In the genomic region with DNA sequence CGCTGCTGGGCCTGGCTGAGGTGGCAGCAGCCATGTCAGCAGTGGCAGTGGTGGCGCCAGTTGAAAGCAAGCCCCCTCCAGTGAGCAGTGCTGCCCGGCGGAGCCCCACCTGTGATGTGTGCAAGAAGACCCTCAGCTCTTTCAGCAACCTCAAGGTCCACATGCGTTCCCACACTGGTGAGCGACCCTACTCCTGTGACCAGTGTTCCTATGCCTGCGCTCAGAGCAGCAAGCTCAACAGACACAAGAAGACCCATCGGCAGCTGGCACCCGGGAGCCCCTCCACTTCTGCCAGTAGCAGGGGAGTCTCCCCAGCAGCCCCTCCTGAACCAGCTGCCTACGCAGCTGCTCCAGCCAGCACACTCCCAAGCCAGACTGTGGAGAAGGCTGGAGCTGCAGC, we compare ENCODE assay signal across 26 mouse cellular contexts. TPM values are rescaled to one million over a fixed set of nuclear protein-coding genes. Genes with fewer than 3 reads are reported as not detected.
DNase-seq lines count a peak whose midpoint lies in the region; ATAC-seq and TF ChIP-seq lines count a peak whose summit lies in the region.
"Had no signal": no experiment of that assay in that cellular context is flagged by ENCODE, and none has a peak within 500 bp of the region (broad histone marks: within the 10 kb centered on the region; RNA-seq: fewer than 3 reads in every experiment).

No protein-coding gene starts in this region.

- TF ChIP-seq RAD21 in CH12.LX (IDR thresholded peaks at IDR 0.05; ENCODE audit: low read depth, low read length): no peak

- peaks cover 31% of the 10 kb centered on the region for H3K79me2 ChIP-seq in CH12.LX (replicated peaks; ENCODE audit: control insufficient read depth, extremely low read depth, insufficient read depth, poor library complexity, severe bottlenecking)

- in situ Hi-C loops in CH12.LX (cut with MboI; ENCODE audit: low pct_ligation_motif_present, low pct_unique_long_range_greater_than_20kb, low sequenced_read_pairs): loop anchor here (10.0 kb wide), 1 partner anchor 75 kb away; the partner anchor contains the start of genes Bloc1s3 and Trappc6a

- no peak overlapping the region for H3K27ac ChIP-seq in forebrain, embryonic 16.5 days (ENCODE audit: low read length)
- H3K27ac ChIP-seq in forebrain, postnatal 0 days (ENCODE audit: low read depth, low read length): no peak overlapping the region
- no peak overlapping the region for H3K27ac ChIP-seq in limb, embryonic 11.5 days (replicated peaks; ENCODE audit: low read depth, low read length)
- H3K27ac ChIP-seq in limb, embryonic 10.5 days: no peak overlapping the region; the same call in 1 of the 2 replicates
- peak overlapping the region; percentile 95 for H3K27ac ChIP-seq in CH12.LX (ENCODE audit: insufficient read depth, low read depth)
- peak overlapping the region; percentile 58; the same call in 1 of the 2 replicates for H3K27ac ChIP-seq in stomach, embryonic 14.5 days (ENCODE audit: low read length)
- H3K27ac ChIP-seq in embryonic facial prominence, embryonic 10.5 days (replicated peaks): no peak overlapping the region
- H3K27ac ChIP-seq: embryonic facial prominence, embryonic 12.5 days; gastrocnemius, adult 2 months; heart, embryonic 15.5 days; hindbrain, embryonic 14.5 days; limb, embryonic 15.5 days; liver, embryonic 13.5 days; neural tube, embryonic 13.5 days had no signal

- no peak for DNase-seq in forebrain, postnatal 0 days
- no peak for DNase-seq in limb, embryonic 11.5 days (ENCODE audit: low spot score)
- no peak for DNase-seq in limb, embryonic 10.5 days (ENCODE audit: low spot score)
- DNase-seq in CH12.LX (ENCODE audit: extremely low read depth): no peak
- no peak for DNase-seq in cerebellum, adult 18-20 months
- no peak for DNase-seq in embryonic facial prominence, embryonic 10.5 days (ENCODE audit: low spot score)
- DNase-seq: adrenal gland, postnatal 25 days; cerebellum, adult 8-10 months; cerebellum, postnatal 36 days; gastrocnemius, adult 2 months; gastrocnemius, postnatal 36 days; kidney, adult 11 months; kidney, postnatal 4 days; liver, embryonic 13.5 days; lung, adult 18-20 months; lung, postnatal 14 days; thymus, postnatal 4 days had no signal

- peaks cover 26% of the 10 kb centered on the region for H3K27me3 ChIP-seq in forebrain, embryonic 16.5 days (replicated peaks; ENCODE audit: control insufficient read depth, insufficient read depth, low read length)
- peaks cover 17% of the 10 kb centered on the region for H3K27me3 ChIP-seq in forebrain, postnatal 0 days (ENCODE audit: insufficient read depth, low read length)
- H3K27me3 ChIP-seq in limb, embryonic 11.5 days (ENCODE audit: control insufficient read depth, insufficient read depth, low read length): peaks cover 28% of the 10 kb centered on the region
- peaks cover 60% of the 10 kb centered on the region for H3K27me3 ChIP-seq in limb, embryonic 10.5 days (ENCODE audit: low read depth, poor library complexity, severe bottlenecking)
- H3K27me3 ChIP-seq in CH12.LX (replicated peaks): no peaks in the 10 kb centered on the region
- peaks cover 15% of the 10 kb centered on the region for H3K27me3 ChIP-seq in stomach, embryonic 14.5 days (ENCODE audit: control insufficient read depth, insufficient read depth, low read length)
- peaks cover 60% of the 10 kb centered on the region for H3K27me3 ChIP-seq in embryonic facial prominence, embryonic 10.5 days (replicated peaks; ENCODE audit: low read depth, poor library complexity, severe bottlenecking)

- H3K9ac ChIP-seq in forebrain, embryonic 16.5 days (replicated peaks; ENCODE audit: low read depth, low read length): no peak overlapping the region
- no peak overlapping the region for H3K9ac ChIP-seq in forebrain, postnatal 0 days
- H3K9ac ChIP-seq in limb, embryonic 11.5 days (ENCODE audit: low read length): no peak overlapping the region
- peak overlapping the region; percentile 88; the same call in 1 of the 2 replicates for H3K9ac ChIP-seq in CH12.LX (ENCODE audit: insufficient read depth, low read depth)
- no peak overlapping the region for H3K9ac ChIP-seq in stomach, embryonic 14.5 days (replicated peaks; ENCODE audit: low read depth, low read length)
- H3K9ac ChIP-seq: embryonic facial prominence, embryonic 12.5 days; heart, embryonic 15.5 days; hindbrain, embryonic 14.5 days; limb, embryonic 15.5 days; liver, embryonic 13.5 days; neural tube, embryonic 13.5 days had no signal

- 0 out of 2 replicates have a peak, but pooled peaks have one; percentile 30 for ATAC-seq in forebrain, embryonic 16.5 days
- ATAC-seq in forebrain, postnatal 0 days: no peak
- no peak for ATAC-seq in limb, embryonic 11.5 days (ENCODE audit: insufficient number of reproducible peaks, low FRiP score, low TSS enrichment, low read depth)
- ATAC-seq in stomach, embryonic 14.5 days (ENCODE audit: insufficient number of reproducible peaks, insufficient read depth, low FRiP score, low read depth): no peak
- ATAC-seq: forebrain, embryonic 14.5 days; inflammation-experienced regulatory T-cells, adult 6 months had no signal

- whole genome bisulfite sequencing in forebrain, embryonic 16.5 days: 87% methylated on average over 10 of the region's 10 CpGs
- 78% methylated on average over 10 of the region's 10 CpGs for WGBS in forebrain, postnatal 0 days
- 92% methylated on average over 10 of the region's 10 CpGs for WGBS in limb, embryonic 11.5 days
- 86% methylated on average over 10 of the region's 10 CpGs for WGBS in limb, embryonic 10.5 days
- WGBS in stomach, embryonic 14.5 days: 87% methylated on average over 10 of the region's 10 CpGs
- 84% methylated on average over 10 of the region's 10 CpGs for WGBS in embryonic facial prominence, embryonic 10.5 days

- H3K4me2 ChIP-seq in forebrain, embryonic 16.5 days (ENCODE audit: low read length): no peak overlapping the region
- no peak overlapping the region for H3K4me2 ChIP-seq in forebrain, postnatal 0 days (ENCODE audit: low read depth)
- H3K4me2 ChIP-seq in limb, embryonic 11.5 days (ENCODE audit: low read depth, severe bottlenecking): 0 out of 2 replicates have a peak overlapping the region, but pooled peaks have one; percentile 7
- peak overlapping the region; percentile 58; the same call in 1 of the 2 replicates for H3K4me2 ChIP-seq in CH12.LX (ENCODE audit: insufficient read depth, low read depth, poor library complexity, severe bottlenecking)
- H3K4me2 ChIP-seq in stomach, embryonic 14.5 days (replicated peaks; ENCODE audit: low read depth, low read length): no peak overlapping the region
- H3K4me2 ChIP-seq: embryonic facial prominence, embryonic 12.5 days; heart, embryonic 15.5 days; hindbrain, embryonic 14.5 days; limb, embryonic 15.5 days; liver, embryonic 13.5 days; neural tube, embryonic 13.5 days had no signal

- TF ChIP-seq CTCF in forebrain, postnatal 0 days (IDR thresholded peaks at IDR 0.05; ENCODE audit: low read depth): no peak
- no peak for TF ChIP-seq CTCF in CH12.LX (conservative IDR thresholded peaks at IDR 0.05 in 1 of 2, IDR thresholded peaks at IDR 0.05 in 1 of 2; ENCODE audit: low read depth in 2 of 2, low read length in 2 of 2)

- H3K36me3 ChIP-seq in forebrain, embryonic 16.5 days (ENCODE audit: control insufficient read depth, insufficient read depth): peaks cover 25% of the 10 kb centered on the region
- peaks cover 39% of the 10 kb centered on the region for H3K36me3 ChIP-seq in forebrain, postnatal 0 days (ENCODE audit: insufficient read depth)
- H3K36me3 ChIP-seq in limb, embryonic 11.5 days (ENCODE audit: control insufficient read depth, insufficient read depth, low read length): peaks cover 24% of the 10 kb centered on the region
- peaks cover 54% of the 10 kb centered on the region for H3K36me3 ChIP-seq in limb, embryonic 10.5 days
- H3K36me3 ChIP-seq in CH12.LX (replicated peaks in 1 of 2; ENCODE audit: control insufficient read depth in 1 of 2, insufficient read depth in 1 of 2, low read length in 1 of 2): peaks cover 43 to 54% of the 10 kb centered on the region in 2 experiments
- H3K36me3 ChIP-seq in stomach, embryonic 14.5 days (ENCODE audit: control insufficient read depth, insufficient read depth, low read length): peaks cover 39% of the 10 kb centered on the region
- H3K36me3 ChIP-seq in embryonic facial prominence, embryonic 10.5 days (replicated peaks): peaks cover 54% of the 10 kb centered on the region

- H3K9me3 ChIP-seq in forebrain, embryonic 16.5 days (ENCODE audit: control insufficient read depth, low read length): no peaks in the 10 kb centered on the region
- H3K9me3 ChIP-seq in forebrain, postnatal 0 days (ENCODE audit: low read length): no peaks in the 10 kb centered on the region
- no peaks in the 10 kb centered on the region for H3K9me3 ChIP-seq in limb, embryonic 11.5 days (ENCODE audit: control insufficient read depth, low read length)
- H3K9me3 ChIP-seq in limb, embryonic 10.5 days (replicated peaks): no peaks in the 10 kb centered on the region
- no peaks in the 10 kb centered on the region for H3K9me3 ChIP-seq in CH12.LX (replicated peaks; ENCODE audit: low read length)
- no peaks in the 10 kb centered on the region for H3K9me3 ChIP-seq in stomach, embryonic 14.5 days (ENCODE audit: control insufficient read depth, low read depth, low read length)
- H3K9me3 ChIP-seq in embryonic facial prominence, embryonic 10.5 days: no peaks in the 10 kb centered on the region
- H3K9me3 ChIP-seq: embryonic facial prominence, embryonic 12.5 days; heart, embryonic 15.5 days; limb, embryonic 15.5 days; liver, embryonic 13.5 days; neural tube, embryonic 13.5 days had no signal

- H3K4me3 ChIP-seq in forebrain, embryonic 16.5 days (replicated peaks; ENCODE audit: low read length): no peak overlapping the region
- H3K4me3 ChIP-seq in forebrain, postnatal 0 days (ENCODE audit: low read depth, low read length): no peak overlapping the region
- no peak overlapping the region for H3K4me3 ChIP-seq in limb, embryonic 11.5 days (ENCODE audit: low read depth, low read length)
- no peak overlapping the region for H3K4me3 ChIP-seq in limb, embryonic 10.5 days
- H3K4me3 ChIP-seq in CH12.LX (replicated peaks in 1 of 3; ENCODE audit: low read depth in 2 of 3, low read length in 2 of 3, poor library complexity in 1 of 3): peak overlapping the region in 2 of 3 experiments; percentile 7 to 61
- H3K4me3 ChIP-seq in stomach, embryonic 14.5 days (ENCODE audit: low read depth, low read length): no peak overlapping the region
- no peak overlapping the region for H3K4me3 ChIP-seq in embryonic facial prominence, embryonic 10.5 days
- H3K4me3 ChIP-seq: embryonic facial prominence, embryonic 12.5 days; gastrocnemius, adult 2 months; heart, embryonic 15.5 days; limb, embryonic 15.5 days; liver, embryonic 13.5 days; neural tube, embryonic 13.5 days had no signal

- peaks cover 8% of the 10 kb centered on the region for H3K4me1 ChIP-seq in forebrain, embryonic 16.5 days (replicated peaks; ENCODE audit: control insufficient read depth, insufficient read depth, low read length)
- H3K4me1 ChIP-seq in forebrain, postnatal 0 days (ENCODE audit: insufficient read depth): peaks cover 3% of the 10 kb centered on the region; the same call in 1 of the 2 replicates
- no peaks in the 10 kb centered on the region for H3K4me1 ChIP-seq in limb, embryonic 11.5 days (ENCODE audit: control insufficient read depth, insufficient read depth, low read length)
- H3K4me1 ChIP-seq in limb, embryonic 10.5 days: peaks cover 17% of the 10 kb centered on the region
- H3K4me1 ChIP-seq in CH12.LX (ENCODE audit: control insufficient read depth in 1 of 2, insufficient read depth in 2 of 2): peaks cover 15 to 57% of the 10 kb centered on the region in 2 experiments
- H3K4me1 ChIP-seq in stomach, embryonic 14.5 days (ENCODE audit: control insufficient read depth, insufficient read depth, low read length): peaks cover 10% of the 10 kb centered on the region; the same call in 1 of the 2 replicates
- H3K4me1 ChIP-seq in embryonic facial prominence, embryonic 10.5 days: peaks cover 25% of the 10 kb centered on the region

- no peak for TF ChIP-seq EP300 in CH12.LX (IDR thresholded peaks at IDR 0.05; ENCODE audit: low read length)

- dilution Hi-C loops in CH12.LX (cut with MboI; ENCODE audit: extremely low pct_ligation_motif_present, extremely low pct_unique_long_range_greater_than_20kb, low sequenced_read_pairs): no loop called here

- TF ChIP-seq POLR2A in CH12.LX (IDR thresholded peaks at IDR 0.05; ENCODE audit: low read depth, low read length): no peak

RNA-seq across cellular contexts. Expression of gene Gemin7, which starts 2.4 kb away (rescaled TPM):
- 120 and 124 TPM in 2 replicates for polyA plus RNA-seq in forebrain, embryonic 16.5 days (2015; fragmentation: Nextera tagmentation; extraction: Ambion mirVana)
- total RNA-seq in forebrain, postnatal 0 days (2014; rRNA removed): 38.2 and 56.4 TPM in 2 replicates
- polyA plus RNA-seq in forebrain, postnatal 0 days (2015; fragmentation: Nextera tagmentation; extraction: Ambion mirVana): 145 and 148 TPM in 2 replicates
- 183 and 185 TPM in 2 replicates for polyA plus RNA-seq in limb, embryonic 11.5 days (2014; fragmentation: Nextera tagmentation; extraction: Ambion mirVana)
- 196 and 201 TPM in 2 replicates for polyA plus RNA-seq in limb, embryonic 10.5 days (2016; fragmentation: Nextera tagmentation; extraction: Ambion mirVana)
- total RNA-seq in CH12.LX (2012; rRNA removed) (52.5 and 63.2 TPM in 2 replicates), CH12.LX (2014; rRNA removed) (89.6 and 101 TPM in 2 replicates)
- 59.3 and 64.4 TPM in 2 replicates for polyA plus RNA-seq in CH12.LX (2012; ENCODE audit: insufficient read length, low read depth)
- 163 and 180 TPM in 2 replicates for polyA plus RNA-seq in stomach, embryonic 14.5 days (2014; fragmentation: Nextera tagmentation; extraction: Ambion mirVana)
- 187 and 191 TPM in 2 replicates for polyA plus RNA-seq in embryonic facial prominence, embryonic 10.5 days (2016; fragmentation: Nextera tagmentation; extraction: Ambion mirVana)

RNA-seq across cellular contexts. Expression of gene Zfp296, which starts 2.7 kb away (rescaled TPM):
- polyA plus RNA-seq in forebrain, embryonic 16.5 days (2015; fragmentation: Nextera tagmentation; extraction: Ambion mirVana): 0.26 TPM in 1 of 2 replicates, not detected in the other
- total RNA-seq in forebrain, postnatal 0 days (2014; rRNA removed): 0.31 and 1.2 TPM in 2 replicates
- polyA plus RNA-seq in forebrain, postnatal 0 days (2015; fragmentation: Nextera tagmentation; extraction: Ambion mirVana): 0.09 and 0.16 TPM in 2 replicates
- polyA plus RNA-seq in limb, embryonic 11.5 days (2014; fragmentation: Nextera tagmentation; extraction: Ambion mirVana): 0.21 and 0.52 TPM in 2 replicates
- polyA plus RNA-seq in limb, embryonic 10.5 days (2016; fragmentation: Nextera tagmentation; extraction: Ambion mirVana): 0.71 and 0.93 TPM in 2 replicates
- total RNA-seq in CH12.LX (2012; rRNA removed) (26.5 and 30.0 TPM in 2 replicates), CH12.LX (2014; rRNA removed) (8.6 and 10.7 TPM in 2 replicates)
- polyA plus RNA-seq in CH12.LX (2012; ENCODE audit: insufficient read length, low read depth): 37.6 and 44.0 TPM in 2 replicates
- 1.2 and 2.1 TPM in 2 replicates for polyA plus RNA-seq in stomach, embryonic 14.5 days (2014; fragmentation: Nextera tagmentation; extraction: Ambion mirVana)
- polyA plus RNA-seq in embryonic facial prominence, embryonic 10.5 days (2016; fragmentation: Nextera tagmentation; extraction: Ambion mirVana): 0.41 and 0.44 TPM in 2 replicates

RNA-seq across cellular contexts. Expression of gene Ppp1r37, which starts 16.9 kb away (rescaled TPM):
- polyA plus RNA-seq in forebrain, embryonic 16.5 days (2015; fragmentation: Nextera tagmentation; extraction: Ambion mirVana): 31.9 and 38.8 TPM in 2 replicates
- 86.4 and 87.8 TPM in 2 replicates for total RNA-seq in forebrain, postnatal 0 days (2014; rRNA removed)
- 23.4 and 27.2 TPM in 2 replicates for polyA plus RNA-seq in forebrain, postnatal 0 days (2015; fragmentation: Nextera tagmentation; extraction: Ambion mirVana)
- 3.9 and 5.5 TPM in 2 replicates for polyA plus RNA-seq in limb, embryonic 11.5 days (2014; fragmentation: Nextera tagmentation; extraction: Ambion mirVana)
- 25.9 and 27.2 TPM in 2 replicates for polyA plus RNA-seq in limb, embryonic 10.5 days (2016; fragmentation: Nextera tagmentation; extraction: Ambion mirVana)
- total RNA-seq in CH12.LX (2012; rRNA removed): 13.8 and 14.2 TPM in 2 replicates
- total RNA-seq in CH12.LX (2014; rRNA removed): 7.3 and 7.7 TPM in 2 replicates
- polyA plus RNA-seq in CH12.LX (2012; ENCODE audit: insufficient read length, low read depth): 15.7 and 16.5 TPM in 2 replicates
- polyA plus RNA-seq in stomach, embryonic 14.5 days (2014; fragmentation: Nextera tagmentation; extraction: Ambion mirVana): 6.3 and 7.1 TPM in 2 replicates
- polyA plus RNA-seq in embryonic facial prominence, embryonic 10.5 days (2016; fragmentation: Nextera tagmentation; extraction: Ambion mirVana): 20.7 and 22.9 TPM in 2 replicates

RNA-seq across cellular contexts. Expression of gene Clasrp, which starts 24.5 kb away (rescaled TPM):
- polyA plus RNA-seq in forebrain, embryonic 16.5 days (2015; fragmentation: Nextera tagmentation; extraction: Ambion mirVana): 57.2 and 57.6 TPM in 2 replicates
- 56.0 and 89.0 TPM in 2 replicates for total RNA-seq in forebrain, postnatal 0 days (2014; rRNA removed)
- 50.1 and 56.8 TPM in 2 replicates for polyA plus RNA-seq in forebrain, postnatal 0 days (2015; fragmentation: Nextera tagmentation; extraction: Ambion mirVana)
- 55.9 and 61.5 TPM in 2 replicates for polyA plus RNA-seq in limb, embryonic 11.5 days (2014; fragmentation: Nextera tagmentation; extraction: Ambion mirVana)
- 59.0 and 63.4 TPM in 2 replicates for polyA plus RNA-seq in limb, embryonic 10.5 days (2016; fragmentation: Nextera tagmentation; extraction: Ambion mirVana)
- total RNA-seq in CH12.LX (2012; rRNA removed) (43.4 and 45.4 TPM in 2 replicates), CH12.LX (2014; rRNA removed) (14.5 and 17.5 TPM in 2 replicates)
- 59.4 and 62.6 TPM in 2 replicates for polyA plus RNA-seq in CH12.LX (2012; ENCODE audit: insufficient read length, low read depth)
- 38.6 and 44.8 TPM in 2 replicates for polyA plus RNA-seq in stomach, embryonic 14.5 days (2014; fragmentation: Nextera tagmentation; extraction: Ambion mirVana)
- 58.0 and 58.9 TPM in 2 replicates for polyA plus RNA-seq in embryonic facial prominence, embryonic 10.5 days (2016; fragmentation: Nextera tagmentation; extraction: Ambion mirVana)

RNA-seq across cellular contexts. Expression of gene Relb, which starts 49.5 kb away (rescaled TPM):
- 3.9 and 4.5 TPM in 2 replicates for polyA plus RNA-seq in forebrain, embryonic 16.5 days (2015; fragmentation: Nextera tagmentation; extraction: Ambion mirVana)
- total RNA-seq in forebrain, postnatal 0 days (2014; rRNA removed): 6.5 and 6.9 TPM in 2 replicates
- polyA plus RNA-seq in forebrain, postnatal 0 days (2015; fragmentation: Nextera tagmentation; extraction: Ambion mirVana): 4.5 and 5.4 TPM in 2 replicates
- 4.7 and 5.3 TPM in 2 replicates for polyA plus RNA-seq in limb, embryonic 11.5 days (2014; fragmentation: Nextera tagmentation; extraction: Ambion mirVana)
- 3.8 and 4.2 TPM in 2 replicates for polyA plus RNA-seq in limb, embryonic 10.5 days (2016; fragmentation: Nextera tagmentation; extraction: Ambion mirVana)
- 37.8 and 58.1 TPM in 2 replicates for total RNA-seq in CH12.LX (2012; rRNA removed)
- total RNA-seq in CH12.LX (2014; rRNA removed): 41.5 and 44.0 TPM in 2 replicates
- polyA plus RNA-seq in CH12.LX (2012; ENCODE audit: insufficient read length, low read depth): 50.6 and 59.6 TPM in 2 replicates
- polyA plus RNA-seq in stomach, embryonic 14.5 days (2014; fragmentation: Nextera tagmentation; extraction: Ambion mirVana): 8.3 and 10.4 TPM in 2 replicates
- 3.5 and 4.2 TPM in 2 replicates for polyA plus RNA-seq in embryonic facial prominence, embryonic 10.5 days (2016; fragmentation: Nextera tagmentation; extraction: Ambion mirVana)

Comparison
In these comparisons a context has a peak if more than half of its experiments do, and no peak if none do; other contexts are left out.
1. H3K27ac ChIP-seq: peak in CH12.LX (single experiment) and stomach, embryonic 14.5 days (single experiment); none in forebrain, embryonic 16.5 days (single experiment), forebrain, postnatal 0 days (single experiment), limb, embryonic 11.5 days (single experiment), limb, embryonic 10.5 days (single experiment) and embryonic facial prominence, embryonic 10.5 days (single experiment).
2. H3K4me2 ChIP-seq: peak in limb, embryonic 11.5 days (single experiment) and CH12.LX (single experiment); none in forebrain, embryonic 16.5 days (single experiment), forebrain, postnatal 0 days (single experiment) and stomach, embryonic 14.5 days (single experiment).
3. H3K4me3 ChIP-seq: peak in CH12.LX (2 of 3); none in forebrain, embryonic 16.5 days (single experiment), forebrain, postnatal 0 days (single experiment), limb, embryonic 11.5 days (single experiment), limb, embryonic 10.5 days (single experiment), stomach, embryonic 14.5 days (single experiment) and embryonic facial prominence, embryonic 10.5 days (single experiment).
4. RNA of gene Zfp296, which starts 2.7 kb away (polyA plus RNA-seq): 37.6 to 44.0 TPM in CH12.LX; 1.2 to 2.1 TPM in stomach, embryonic 14.5 days, 0.71 to 0.93 TPM in limb, embryonic 10.5 days, 0.41 to 0.44 TPM in embryonic facial prominence, embryonic 10.5 days, 0.21 to 0.52 TPM in limb, embryonic 11.5 days, 0.09 to 0.16 TPM in forebrain, postnatal 0 days and 0.26 TPM in forebrain, embryonic 16.5 days; every median in the first group is over 10 times any median in the second.